Comparison of ENCODE assay signal across 8 mouse cellular contexts in the genomic region with DNA sequence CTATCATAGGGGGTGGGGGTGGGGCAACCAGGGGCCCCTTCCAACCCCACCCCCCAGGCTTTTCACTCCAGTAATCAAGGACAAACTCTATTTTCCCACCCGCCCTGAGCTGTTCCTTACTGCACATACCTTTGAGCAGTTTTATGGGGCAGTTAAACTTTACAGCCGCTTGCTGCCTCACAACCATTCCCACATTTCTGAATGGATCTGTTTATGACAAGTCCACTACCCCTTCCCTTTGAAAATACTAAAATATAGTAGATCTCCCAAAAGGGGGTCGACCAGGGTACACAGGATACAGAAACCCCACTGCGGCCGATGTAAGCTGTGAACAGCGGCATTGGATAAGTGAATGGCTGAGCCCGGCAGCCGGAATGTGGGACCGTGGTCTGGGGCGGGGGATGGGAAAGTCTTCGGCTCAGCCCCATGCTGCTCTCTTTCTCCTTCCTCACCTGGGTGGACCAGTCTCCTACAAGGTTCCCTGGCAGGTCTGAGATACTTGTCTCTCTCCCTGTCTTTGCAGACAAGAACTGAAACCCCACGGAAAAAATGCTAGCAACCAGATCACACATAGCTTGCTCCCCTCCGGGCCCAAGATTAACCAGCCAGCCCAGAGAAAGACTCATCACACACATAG. TPM values are rescaled to one million over a fixed set of nuclear protein-coding genes. Genes with fewer than 3 reads are reported as not detected.
DNase-seq lines count a peak whose midpoint lies in the region; ATAC-seq lines count a peak whose summit lies in the region.

No protein-coding gene starts in this region.

- no peaks in the 10 kb centered on the region for H3K9me3 ChIP-seq in heart, embryonic 10.5 days
- H3K9me3 ChIP-seq in erythroblast, embryonic 14.5 days (ENCODE audit: control insufficient read depth, low read length) = no peaks in the 10 kb centered on the region
- no peaks in the 10 kb centered on the region for H3K9me3 ChIP-seq in kidney, embryonic 16.5 days (ENCODE audit: low read length)
- no peaks in the 10 kb centered on the region for H3K9me3 ChIP-seq in midbrain, embryonic 16.5 days (replicated peaks; ENCODE audit: control insufficient read depth, low read length, poor library complexity, severe bottlenecking)

- no peaks in the 10 kb centered on the region for H3K36me3 ChIP-seq in heart, embryonic 10.5 days
- no peaks in the 10 kb centered on the region for H3K36me3 ChIP-seq in erythroblast, embryonic 14.5 days (ENCODE audit: control insufficient read depth)
- no peaks in the 10 kb centered on the region for H3K36me3 ChIP-seq in kidney, embryonic 16.5 days (ENCODE audit: insufficient read depth, low read length)
- no peaks in the 10 kb centered on the region for H3K36me3 ChIP-seq in midbrain, embryonic 16.5 days (ENCODE audit: control insufficient read depth, insufficient read depth, low read length)

- H3K27me3 ChIP-seq in heart, embryonic 10.5 days (ENCODE audit: insufficient read depth, poor library complexity, severe bottlenecking) = peaks cover 31% of the 10 kb centered on the region
- peaks cover 5% of the 10 kb centered on the region for H3K27me3 ChIP-seq in erythroblast, embryonic 14.5 days (ENCODE audit: control insufficient read depth)
- H3K27me3 ChIP-seq in kidney, embryonic 16.5 days (ENCODE audit: insufficient read depth, low read length) = no peaks in the 10 kb centered on the region
- no peaks in the 10 kb centered on the region for H3K27me3 ChIP-seq in midbrain, embryonic 16.5 days (ENCODE audit: control insufficient read depth, insufficient read depth, low read depth, low read length)

- ATAC-seq in kidney, embryonic 16.5 days (ENCODE audit: low FRiP score, low TSS enrichment) = peak; percentile 70
- ATAC-seq in midbrain, embryonic 16.5 days = no peak

- no peak for DNase-seq in heart, embryonic 10.5 days (ENCODE audit: low spot score)
- no peak for DNase-seq in heart, postnatal 25 days (ENCODE audit: low spot score)
- DNase-seq in cerebellum, postnatal 25 days = no peak
- DNase-seq in frontal cortex, postnatal 10 days (ENCODE audit: low spot score in 2 of 2) = no peak
- no peak for DNase-seq in c-Kit-positive CD71-positive TER-119-positive erythroid progenitor cells, embryonic 14.5 days (ENCODE audit: low spot score)

- H3K4me3 ChIP-seq in heart, embryonic 10.5 days = peak overlapping the region; percentile 44
- H3K4me3 ChIP-seq in erythroblast, embryonic 14.5 days (replicated peaks) = peak overlapping the region; percentile 48
- H3K4me3 ChIP-seq in kidney, embryonic 16.5 days (ENCODE audit: low read length) = peak overlapping the region; percentile 43
- H3K4me3 ChIP-seq in midbrain, embryonic 16.5 days (ENCODE audit: low read depth, low read length) = no peak overlapping the region

- peak overlapping the region; percentile 48 for H3K4me2 ChIP-seq in kidney, embryonic 16.5 days (replicated peaks; ENCODE audit: low read depth, low read length)
- peak overlapping the region; percentile 32 for H3K4me2 ChIP-seq in midbrain, embryonic 16.5 days (ENCODE audit: low read length)

- H3K27ac ChIP-seq in heart, embryonic 10.5 days = peak overlapping the region; percentile 60; the same call in 1 of the 2 replicates
- peak overlapping the region; percentile 93 for H3K27ac ChIP-seq in kidney, embryonic 16.5 days (ENCODE audit: low read length)
- H3K27ac ChIP-seq in midbrain, embryonic 16.5 days (ENCODE audit: low read length) = no peak overlapping the region

- 20% methylated on average over 13 of the region's 13 CpGs for WGBS in heart, embryonic 10.5 days
- 6% methylated on average over 13 of the region's 13 CpGs for WGBS in kidney, embryonic 16.5 days
- WGBS in midbrain, embryonic 16.5 days = 10% methylated on average over 13 of the region's 13 CpGs

- H3K4me1 ChIP-seq in heart, embryonic 10.5 days = peaks cover 28% of the 10 kb centered on the region
- H3K4me1 ChIP-seq in erythroblast, embryonic 14.5 days (ENCODE audit: control insufficient read depth) = peaks cover 2% of the 10 kb centered on the region; the same call in 1 of the 2 replicates
- H3K4me1 ChIP-seq in kidney, embryonic 16.5 days (ENCODE audit: insufficient read depth, low read length) = peaks cover 37% of the 10 kb centered on the region
- peaks cover 8% of the 10 kb centered on the region for H3K4me1 ChIP-seq in midbrain, embryonic 16.5 days (ENCODE audit: control insufficient read depth, insufficient read depth, low read length)

- intact Hi-C loops in heart, postnatal 25 days (cut with DNase I) = loop anchor here (5.0 kb wide), 1 partner anchor 42 kb away; no protein-coding TSS in a partner anchor

- peak overlapping the region; percentile 55 for H3K9ac ChIP-seq in kidney, embryonic 16.5 days (replicated peaks; ENCODE audit: low read length)
- peak overlapping the region; percentile 36; the same call in 1 of the 2 replicates for H3K9ac ChIP-seq in midbrain, embryonic 16.5 days (ENCODE audit: low read depth, low read length)

RNA-seq across cellular contexts. Expression of gene Trim2, which starts 36.6 kb away (rescaled TPM):
- polyA plus RNA-seq in heart, embryonic 10.5 days (2016; fragmentation: Nextera tagmentation; extraction: Ambion mirVana) = 7.1 and 8.0 TPM in 2 replicates
- total RNA-seq in heart, postnatal 25 days (2021) = 1 to 10 TPM; 6.4 to 7.5 TPM
- 0.02 TPM in 1 of 2 replicates, not detected in the other for polyA plus RNA-seq in erythroblast, embryonic 14.5 days (2012)
- polyA plus RNA-seq in kidney, embryonic 16.5 days (2015; fragmentation: Nextera tagmentation; extraction: Ambion mirVana) = 25.5 and 28.3 TPM in 2 replicates
- 174 and 182 TPM in 2 replicates for polyA plus RNA-seq in midbrain, embryonic 16.5 days (2015; fragmentation: Nextera tagmentation; extraction: Ambion mirVana)
